In genomic region chr2:127541185-127541584, GRCm38 (mm10) we compare ENCODE assay signal across 8 mouse cellular contexts. TPM values are rescaled to one million over a fixed set of nuclear protein-coding genes. Genes with fewer than 3 reads are reported as not detected.
DNase-seq lines count a peak whose midpoint lies in the region; ATAC-seq lines count a peak whose summit lies in the region.

Prom2 (minus strand) TSS chr2:127541467.

- H3K9ac ChIP-seq in kidney, embryonic 16.5 days (replicated peaks; ENCODE audit: low read length), result no peak within 1 kb of the TSS
- no peak within 1 kb of the TSS for H3K9ac ChIP-seq in midbrain, embryonic 13.5 days (replicated peaks)

- ATAC-seq in kidney, embryonic 16.5 days (ENCODE audit: low FRiP score, low TSS enrichment), result 0 out of 2 replicates have a peak, but pooled peaks have one; percentile 55
- peak; percentile 40; the same call in 1 of the 2 replicates for ATAC-seq in midbrain, embryonic 13.5 days

- H3K36me3 ChIP-seq in heart, embryonic 10.5 days, result no peaks in the 10 kb centered on the region
- H3K36me3 ChIP-seq in kidney, embryonic 16.5 days (ENCODE audit: insufficient read depth, low read length), result no peaks in the 10 kb centered on the region
- H3K36me3 ChIP-seq in midbrain, embryonic 13.5 days, result no peaks in the 10 kb centered on the region

- peak within 1 kb of the TSS; percentile 44 for H3K4me3 ChIP-seq in heart, embryonic 10.5 days
- peak within 1 kb of the TSS; percentile 15 for H3K4me3 ChIP-seq in kidney, embryonic 16.5 days (ENCODE audit: low read length)
- peak within 1 kb of the TSS; percentile 9; the same call in 1 of the 2 replicates for H3K4me3 ChIP-seq in midbrain, embryonic 13.5 days (replicated peaks)

- no peak for DNase-seq in heart, embryonic 10.5 days (ENCODE audit: low spot score)
- DNase-seq in heart, postnatal 14 days, result no peak
- peak; percentile 14 for DNase-seq in fat pad, adult 2 months (ENCODE audit: extremely low read depth, low read depth, low spot score)
- DNase-seq in yolk sac, embryonic 10.5 days (ENCODE audit: low spot score), result no peak
- DNase-seq in gastrocnemius, postnatal 14 days, result no peak
- DNase-seq in layer of hippocampus, adult 8-10 months (ENCODE audit: low spot score in 2 of 2), result no peak

- H3K27ac ChIP-seq in heart, embryonic 10.5 days, result 0 out of 2 replicates have a peak within 1 kb of the TSS, but pooled peaks have one; percentile 9
- H3K27ac ChIP-seq in kidney, embryonic 16.5 days (ENCODE audit: low read length), result no peak within 1 kb of the TSS
- H3K27ac ChIP-seq in midbrain, embryonic 13.5 days, result no peak within 1 kb of the TSS

- no peaks in the 10 kb centered on the region for H3K9me3 ChIP-seq in heart, embryonic 10.5 days
- no peaks in the 10 kb centered on the region for H3K9me3 ChIP-seq in kidney, embryonic 16.5 days (ENCODE audit: low read length)
- H3K9me3 ChIP-seq in midbrain, embryonic 13.5 days, result no peaks in the 10 kb centered on the region

- peaks cover 11% of the 10 kb centered on the region; the same call in 1 of the 2 replicates for H3K4me1 ChIP-seq in heart, embryonic 10.5 days
- no peaks in the 10 kb centered on the region for H3K4me1 ChIP-seq in kidney, embryonic 16.5 days (ENCODE audit: insufficient read depth, low read length)
- peaks cover 5% of the 10 kb centered on the region for H3K4me1 ChIP-seq in midbrain, embryonic 13.5 days (replicated peaks)

- 3% methylated on average over 29 of the region's 29 CpGs for WGBS in heart, embryonic 10.5 days
- 4% methylated on average over 29 of the region's 29 CpGs for WGBS in kidney, embryonic 16.5 days
- 5% methylated on average over 29 of the region's 29 CpGs for WGBS in midbrain, embryonic 13.5 days

- H3K27me3 ChIP-seq in heart, embryonic 10.5 days (ENCODE audit: insufficient read depth, poor library complexity, severe bottlenecking), result peaks cover 91% of the 10 kb centered on the region
- peaks cover 34% of the 10 kb centered on the region for H3K27me3 ChIP-seq in kidney, embryonic 16.5 days (ENCODE audit: insufficient read depth, low read length)
- peaks cover 67% of the 10 kb centered on the region for H3K27me3 ChIP-seq in midbrain, embryonic 13.5 days

- peak within 1 kb of the TSS; percentile 29 for H3K4me2 ChIP-seq in kidney, embryonic 16.5 days (replicated peaks; ENCODE audit: low read depth, low read length)
- peak within 1 kb of the TSS; percentile 34 for H3K4me2 ChIP-seq in midbrain, embryonic 13.5 days (replicated peaks)

- intact Hi-C loops in heart, postnatal 14 days (cut with DNase I), result no loop called here
- intact Hi-C loops in gastrocnemius, postnatal 14 days (cut with DNase I; ENCODE audit: low total_unique reads), result no loop called here

RNA-seq across cellular contexts. Expression of gene Prom2, which starts in this region (rescaled TPM):
- polyA plus RNA-seq in heart, embryonic 10.5 days (2016; fragmentation: Nextera tagmentation; extraction: Ambion mirVana), result 0.33 and 1.2 TPM in 2 replicates
- total RNA-seq in heart, postnatal 14 days (2021), result not detected
- 2.7 and 3.0 TPM in 2 replicates for polyA plus RNA-seq in kidney, embryonic 16.5 days (2015; fragmentation: Nextera tagmentation; extraction: Ambion mirVana)
- polyA plus RNA-seq in midbrain, embryonic 13.5 days (2015; fragmentation: Nextera tagmentation; extraction: Ambion mirVana), result not detected in 2 replicates
- not detected for total RNA-seq in gastrocnemius, postnatal 14 days (2021)
- total RNA-seq in layer of hippocampus, adult 8-10 months (2022), result under 1 TPM in 3 of 4 experiments, not detected in 1; 0.09 to 0.39 (median 0.18) TPM

Comparison
In these comparisons a context has a peak if more than half of its experiments do, and no peak if none do; other contexts are left out.
1. Peak in ATAC-seq, H3K4me3 ChIP-seq and H3K4me2 ChIP-seq in midbrain, embryonic 13.5 days; RNA of the gene not detected or under 1 TPM.